Mouse (Mus musculus) megakaryocyte, embryonic 14.5 days (primary cell): ENCODE measurements around the gene Cnppd1. TPM values are rescaled to one million over a fixed set of nuclear protein-coding genes. Genes with fewer than 3 reads are reported as not detected.

Experiments used
- H3K27me3 ChIP-seq: replicated peaks from 2 replicates; pipeline ENCODE3; 2012; ENCODE audit warnings: inconsistent platforms
- H3K36me3 ChIP-seq: replicated peaks from 2 replicates; pipeline ENCODE3; 2012; ENCODE audit warnings: low read length, inconsistent platforms, mixed read lengths
- H3K4me1 ChIP-seq: 2 replicates; pipeline ENCODE4 v1.6.1; 2012; ENCODE audit warnings: inconsistent platforms
- H3K4me3 ChIP-seq: replicated peaks from 2 replicates; pipeline ENCODE3; 2012; ENCODE audit warnings: moderate library complexity, mild to moderate bottlenecking, inconsistent platforms
- H3K9me3 ChIP-seq: 2 replicates; pipeline ENCODE4 v1.6.1; 2012; ENCODE audit warnings: inconsistent platforms
- FLI1 ChIP-seq: IDR thresholded peaks from 2 replicates; pipeline ENCODE4 v1.6.1; 2012; ENCODE audit warnings: low read length, inconsistent platforms, mixed read lengths
- GATA1 ChIP-seq: IDR thresholded peaks from 3 replicates; pipeline ENCODE4 v1.6.1; 2012; ENCODE audit warnings: mixed read lengths, low read length, inconsistent platforms, borderline replicate concordance
- polyA plus RNA-seq: library from polyadenylated mRNA; stranded (reverse); fragments of >175 nt; gene quantifications from 2 replicates; pipeline ENCODE4 v1.2.3, GENCODE M21; 2012; ENCODE audit warnings: low replicate concordance; ENCODE audit not compliant: insufficient read depth

Gene Cnppd1
- polyA plus RNA-seq, 1 experiment: 34.3 TPM

DNA sequence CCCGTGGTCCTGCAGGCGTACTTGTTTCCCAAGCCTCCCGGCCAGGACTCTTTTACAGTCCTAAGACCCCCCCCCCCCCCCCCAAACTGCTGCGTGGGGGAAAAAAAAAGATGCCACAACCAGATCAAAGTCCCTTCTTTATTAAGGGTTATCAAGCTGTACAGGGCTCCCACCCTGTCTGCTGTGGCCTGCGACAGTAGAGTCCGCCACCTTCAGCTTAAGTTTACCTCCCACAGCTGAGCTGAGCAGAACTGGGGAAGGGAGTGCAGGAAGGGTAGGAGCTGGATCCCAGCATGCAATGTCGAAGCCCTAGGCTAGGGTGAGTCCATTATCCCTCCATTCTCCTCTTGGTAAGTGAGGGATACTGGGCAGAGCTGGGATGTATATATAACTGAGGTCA, 38.2 kb upstream of the Cnppd1 start:
- peak overlapping the region; percentile 100 for H3K4me3 ChIP-seq

DNA sequence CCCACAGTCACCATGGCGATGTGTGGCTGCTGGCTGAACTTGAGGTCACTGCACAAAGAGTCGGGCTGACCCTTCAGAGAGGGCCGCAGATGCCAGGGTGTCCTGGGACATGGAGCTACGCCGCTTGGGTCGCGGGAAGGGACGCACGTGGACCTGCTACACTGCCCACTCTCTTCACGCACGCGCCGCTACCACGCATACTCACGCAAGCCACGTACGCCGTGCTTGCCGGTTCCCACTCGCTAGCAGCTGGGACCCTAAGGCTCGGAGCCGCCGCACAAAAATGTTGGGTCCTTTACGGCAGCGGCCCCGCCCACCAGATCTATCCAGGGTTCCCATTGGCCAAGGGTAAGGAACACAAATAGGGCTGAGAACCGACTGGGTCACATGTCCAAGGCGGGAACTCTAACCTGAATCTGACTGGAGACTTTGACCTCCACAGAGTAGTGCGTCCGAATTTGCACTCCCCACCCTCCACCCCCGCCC, 37.6 kb upstream of the Cnppd1 start, which contains the start of gene Abcb6:
Abcb6 (minus strand) TSS at position 288 of the 486 bp plus-strand sequence.
- Histone ChIP-seq H3K9me3 (peaks cover 5% of the 10 kb centered on the region; the same call in 1 of the 2 replicates), H3K4me3 (peak within 1 kb of the TSS; percentile 100), H3K36me3 (peaks cover 82% of the 10 kb centered on the region), H3K4me1 (peaks cover 57% of the 10 kb centered on the region), H3K27me3 (no peaks in the 10 kb centered on the region)
- TF ChIP-seq GATA1 (no peak), FLI1 (no peak)

More for the DNA sequence above, 38.2 kb upstream of the Cnppd1 start:
- TF ChIP-seq FLI1 (no peak), GATA1 (no peak)
- Histone ChIP-seq H3K27me3 (no peaks in the 10 kb centered on the region), H3K9me3 (peaks cover 5% of the 10 kb centered on the region; the same call in 1 of the 2 replicates), H3K36me3 (peaks cover 82% of the 10 kb centered on the region), H3K4me1 (peaks cover 62% of the 10 kb centered on the region)

DNA sequence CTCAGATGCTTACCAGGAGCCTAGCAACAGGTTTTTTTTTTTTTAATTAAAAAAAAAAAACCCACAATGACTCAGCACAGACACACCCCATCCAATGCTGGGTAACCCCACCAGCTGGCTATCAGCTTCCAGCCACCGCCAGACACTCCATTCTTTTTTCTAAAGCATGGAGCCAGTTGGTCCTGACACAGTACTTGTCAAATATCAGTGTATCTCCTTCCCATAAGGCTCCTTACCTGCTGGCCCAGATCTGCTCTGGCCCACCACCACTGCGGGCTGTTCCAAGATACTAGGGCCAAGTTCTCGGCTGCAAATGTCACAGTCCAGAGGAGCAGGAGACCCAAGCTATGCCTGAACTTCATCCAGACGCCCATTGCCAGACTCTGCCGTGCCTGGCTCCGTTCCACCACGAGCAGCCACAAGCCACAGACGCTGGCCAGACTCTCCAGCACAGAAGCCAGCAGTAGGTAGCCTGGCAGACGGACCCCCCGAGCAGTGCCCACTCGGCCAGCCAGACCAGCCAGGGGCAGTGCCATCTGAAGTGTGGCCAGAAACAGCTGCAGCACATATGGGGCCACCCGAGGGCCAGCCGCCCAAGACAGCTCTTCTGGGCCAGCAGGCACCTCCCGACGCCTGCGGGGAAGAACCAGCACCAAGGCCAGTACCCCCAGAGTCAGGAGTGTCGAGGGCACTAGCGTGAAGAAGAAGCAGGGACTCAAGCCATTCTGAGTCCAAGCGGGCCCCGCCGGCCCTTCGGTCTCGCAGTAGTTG, 37.0 kb upstream of the Cnppd1 start:
- H3K36me3 ChIP-seq: peaks cover 82% of the 10 kb centered on the region
- peaks cover 53% of the 10 kb centered on the region for H3K4me1 ChIP-seq
- peak overlapping the region; percentile 100 for H3K4me3 ChIP-seq
- no peaks in the 10 kb centered on the region for H3K27me3 ChIP-seq
- TF ChIP-seq GATA1 (no peak), FLI1 (no peak)
- peaks cover 5% of the 10 kb centered on the region; the same call in 1 of the 2 replicates for H3K9me3 ChIP-seq

DNA sequence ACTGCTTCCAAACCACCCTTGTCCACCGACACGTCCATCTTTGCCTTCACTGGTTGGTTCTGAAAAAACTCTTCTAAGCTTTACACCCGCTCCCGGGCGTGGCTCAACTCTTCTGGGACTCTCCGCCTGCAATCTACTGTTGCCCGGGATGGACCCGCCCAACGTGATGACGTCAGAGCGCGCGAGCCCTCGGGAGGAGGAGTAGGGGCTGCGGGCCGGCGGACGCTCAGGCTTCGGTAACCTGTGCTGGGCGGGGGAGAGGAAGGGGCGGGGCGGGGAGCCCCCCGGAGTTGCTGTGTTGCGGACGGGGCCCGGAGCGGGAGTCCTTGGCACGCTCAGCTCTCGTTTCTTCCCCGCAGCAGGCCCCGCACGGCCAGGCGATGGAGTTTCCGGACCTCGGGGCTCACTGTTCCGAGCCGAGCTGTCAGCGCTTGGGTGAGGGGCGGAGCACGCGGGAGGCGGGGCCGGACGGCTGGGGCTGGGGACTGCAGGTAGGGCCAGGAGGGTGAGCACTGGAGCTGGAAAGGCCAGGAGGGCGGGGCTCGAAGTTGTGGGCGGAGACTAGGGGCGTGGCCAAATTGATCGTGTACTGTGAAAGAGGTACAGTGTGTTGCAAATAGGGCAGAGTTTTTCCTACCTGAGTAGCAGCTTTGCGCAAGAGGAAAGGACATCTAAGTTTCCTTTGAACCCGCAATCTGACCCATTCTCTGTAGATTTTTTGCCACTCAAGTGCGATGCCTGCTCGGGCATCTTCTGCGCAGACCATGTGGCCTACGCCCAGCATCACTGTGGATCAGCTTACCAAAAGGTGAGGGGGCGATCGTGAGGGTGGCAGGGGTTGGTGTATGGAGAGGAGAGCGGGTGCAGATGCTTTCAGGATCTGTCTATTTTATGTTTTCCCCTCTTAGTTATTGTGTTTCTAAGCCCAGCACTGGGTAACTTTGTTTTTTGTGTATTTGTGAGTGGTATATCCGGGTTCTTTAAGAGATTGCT, 26.3 kb upstream of the Cnppd1 start, which contains the start of gene Zfand2b:
Zfand2b (plus strand) TSS at position 175 of the 993 bp plus-strand sequence.
- Histone ChIP-seq H3K27me3 (no peaks in the 10 kb centered on the region), H3K4me3 (peak within 1 kb of the TSS; percentile 93), H3K9me3 (no peaks in the 10 kb centered on the region), H3K36me3 (peaks cover 45% of the 10 kb centered on the region), H3K4me1 (peaks cover 37% of the 10 kb centered on the region)
- no peak for TF ChIP-seq GATA1
- TF ChIP-seq FLI1: no peak

DNA sequence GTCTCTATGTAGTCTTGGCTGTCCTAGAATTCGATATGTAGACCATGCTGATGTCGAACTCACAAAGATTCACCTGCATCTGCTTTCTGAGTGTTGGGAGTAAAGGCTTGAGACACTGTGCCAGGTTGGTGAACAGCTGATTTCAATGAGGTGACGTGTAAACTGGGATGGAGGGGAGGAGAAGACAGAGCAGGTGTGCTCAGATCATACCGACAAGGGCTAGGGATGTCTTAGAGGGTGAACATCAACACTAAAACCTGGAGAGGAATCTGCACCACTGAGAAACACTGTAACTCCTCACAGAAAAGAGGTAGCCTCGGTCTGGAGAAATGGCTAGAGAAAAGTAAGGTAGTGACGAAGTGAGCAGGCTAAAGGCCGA, 25.6 kb upstream of the Cnppd1 start:
- Histone ChIP-seq H3K27me3 (no peaks in the 10 kb centered on the region), H3K4me3 (peak overlapping the region; percentile 93), H3K4me1 (peaks cover 37% of the 10 kb centered on the region), H3K9me3 (peaks cover 5% of the 10 kb centered on the region), H3K36me3 (peaks cover 38% of the 10 kb centered on the region)
- TF ChIP-seq FLI1 (no peak), GATA1 (no peak)

DNA sequence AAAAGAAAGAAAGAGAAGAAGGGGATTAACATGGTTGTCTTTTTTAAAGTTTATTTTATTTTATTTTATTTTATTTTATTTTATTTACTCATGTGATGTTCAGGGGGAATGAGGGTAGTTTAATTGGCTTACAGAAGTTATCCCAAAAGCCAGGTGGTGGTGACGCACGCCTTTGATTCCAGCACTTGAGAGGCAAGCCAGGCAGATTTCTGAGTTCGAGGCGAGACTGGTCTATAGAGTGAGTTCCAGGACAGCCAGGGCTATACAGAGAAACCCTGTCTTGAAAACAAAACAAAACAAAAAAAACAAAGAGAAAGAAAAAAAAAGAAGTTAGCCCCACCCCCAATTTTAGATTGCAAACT, 17.7 kb upstream of the Cnppd1 start:
- Histone ChIP-seq H3K27me3 (no peaks in the 10 kb centered on the region), H3K4me3 (no peak overlapping the region), H3K4me1 (peaks cover 11% of the 10 kb centered on the region), H3K36me3 (no peaks in the 10 kb centered on the region), H3K9me3 (peaks cover 6% of the 10 kb centered on the region)
- TF ChIP-seq FLI1: no peak
- no peak for TF ChIP-seq GATA1

DNA sequence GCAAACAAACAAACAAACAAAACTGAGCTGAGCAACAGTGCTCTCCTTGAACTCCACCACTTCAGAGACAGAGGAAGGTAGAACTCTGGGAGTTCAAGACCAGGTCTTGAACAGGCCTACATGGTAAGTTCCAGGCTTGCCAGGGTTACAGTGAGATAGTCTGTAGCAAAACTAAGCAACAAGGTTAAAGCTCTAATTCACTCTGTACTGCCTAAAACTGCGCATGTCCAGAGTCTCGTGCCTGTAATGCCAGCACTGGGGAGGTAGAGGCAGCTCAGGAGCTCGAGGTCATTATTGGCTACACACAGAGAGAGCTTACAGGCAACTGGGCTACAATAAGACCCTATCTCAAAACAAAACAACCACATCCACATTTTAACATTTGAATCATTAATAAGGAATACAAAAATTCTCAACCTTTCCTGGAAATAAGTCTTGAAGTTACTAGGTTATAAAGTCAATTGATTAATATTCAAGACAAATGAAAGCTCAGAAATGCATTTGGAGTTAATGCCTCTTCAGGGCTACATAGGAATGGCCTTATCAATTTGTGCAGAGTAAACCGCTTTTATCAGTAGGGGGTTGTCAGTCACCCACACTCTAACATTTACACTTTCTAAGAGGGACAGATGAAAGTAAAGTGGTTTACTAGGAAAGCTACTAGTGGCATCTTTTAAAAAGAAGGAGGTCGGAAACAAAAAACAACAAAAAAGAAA, 17.2 kb upstream of the Cnppd1 start:
- no peaks in the 10 kb centered on the region for H3K36me3 ChIP-seq
- peaks cover 16% of the 10 kb centered on the region for H3K4me1 ChIP-seq
- TF ChIP-seq GATA1 (no peak), FLI1 (no peak)
- H3K27me3 ChIP-seq: no peaks in the 10 kb centered on the region
- H3K4me3 ChIP-seq: no peak overlapping the region
- H3K9me3 ChIP-seq: peaks cover 6% of the 10 kb centered on the region

DNA sequence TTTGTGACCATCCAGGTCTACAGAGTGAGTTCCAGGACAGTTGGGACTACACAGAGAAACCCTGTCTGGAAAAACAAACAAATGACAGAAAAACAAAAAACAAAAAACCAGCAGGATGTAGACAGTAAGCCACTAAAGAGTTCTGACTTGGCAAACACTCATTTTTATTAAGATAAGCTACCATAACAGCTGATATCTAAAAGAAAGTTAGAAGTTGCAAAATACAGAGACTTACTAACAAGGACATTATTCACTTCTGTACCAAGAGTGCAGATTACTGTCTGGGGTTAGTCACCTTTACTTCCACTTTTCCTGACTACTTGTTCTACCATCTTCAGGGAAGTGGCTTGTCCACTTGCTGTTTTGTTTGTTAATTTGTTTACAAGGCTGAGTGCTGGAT, 16.5 kb upstream of the Cnppd1 start:
- H3K27me3 ChIP-seq: no peaks in the 10 kb centered on the region
- no peak overlapping the region for H3K4me3 ChIP-seq
- H3K4me1 ChIP-seq: peaks cover 22% of the 10 kb centered on the region
- TF ChIP-seq FLI1: no peak
- TF ChIP-seq GATA1: no peak
- no peaks in the 10 kb centered on the region for H3K36me3 ChIP-seq
- peaks cover 6% of the 10 kb centered on the region for H3K9me3 ChIP-seq

DNA sequence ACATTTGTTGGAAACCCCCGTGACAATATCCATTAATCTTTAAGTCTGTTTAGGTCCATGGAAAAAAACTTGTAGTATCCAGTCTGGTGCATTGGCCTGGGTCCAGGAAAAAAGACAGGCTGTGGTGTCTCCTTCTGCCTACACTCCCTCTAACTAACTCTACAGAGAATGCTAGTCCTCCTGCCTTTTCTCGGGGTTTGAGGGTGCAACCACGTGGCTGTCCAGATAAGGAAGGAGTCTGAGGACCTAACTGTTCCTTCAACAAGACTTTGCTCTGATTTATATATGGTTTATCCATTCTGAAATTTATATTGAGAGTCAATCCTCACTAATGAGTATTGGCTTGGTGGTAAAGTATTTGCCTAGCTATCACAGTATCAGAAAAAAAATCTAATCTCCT, 13.3 kb upstream of the Cnppd1 start:
- H3K9me3 ChIP-seq: no peaks in the 10 kb centered on the region
- peaks cover 22% of the 10 kb centered on the region for H3K4me1 ChIP-seq
- no peak overlapping the region for H3K4me3 ChIP-seq
- TF ChIP-seq FLI1: no peak
- no peak for TF ChIP-seq GATA1
- H3K36me3 ChIP-seq: no peaks in the 10 kb centered on the region
- no peaks in the 10 kb centered on the region for H3K27me3 ChIP-seq
